Mouse (Mus musculus) MEL (cell line): ENCODE data around the gene Fam183b. TPM values are rescaled to one million over a fixed set of nuclear protein-coding genes. Genes with fewer than 3 reads are reported as not detected.
A peak's percentile ranks its signal among the peaks of the same experiment; 100 is the strongest.

ENCODE experiments used
- DNase-seq: peaks from one replicate; pipeline ENCODE4 v3.0.0; 2011; ENCODE audit warnings: low read depth, low spot score
- H3K27ac ChIP-seq: 2 replicates; pipeline ENCODE4 v1.5.1; 2012; ENCODE audit warnings: low read depth, mild to moderate bottlenecking, control low read depth, low read length, moderate library complexity; ENCODE audit not compliant: control insufficient read depth
- H3K27me3 ChIP-seq, 2 experiments: fragments of 150-350 bp in 1 of 2; sonication (generic) in 1 of 2; 2 replicates each; pipeline ENCODE4 v1.6.1; 2012; ENCODE audit warnings: low read length in 2 of 2, mild to moderate bottlenecking in 2 of 2, improper control_type of control experiment in 1 of 2, moderate library complexity in 1 of 2; ENCODE audit not compliant: insufficient read depth in 2 of 2, control insufficient read depth in 1 of 2
- H3K36me3 ChIP-seq, 2 experiments: 2 replicates each; pipeline ENCODE4 v1.6.1; 2012 to 2014; ENCODE audit warnings: low read length in 2 of 2, improper control_type of control experiment in 1 of 2, inconsistent platforms in 1 of 2, mild to moderate bottlenecking in 1 of 2; ENCODE audit not compliant: insufficient read depth in 2 of 2, control insufficient read depth in 1 of 2
- H3K4me1 ChIP-seq, 2 experiments: fragments of 150-350 bp in 1 of 2; sonication (generic) in 1 of 2; 2 replicates each; pipeline ENCODE4 v1.6.1; 2012; ENCODE audit warnings: low read length in 2 of 2, improper control_type of control experiment in 1 of 2, mild to moderate bottlenecking in 1 of 2; ENCODE audit not compliant: insufficient read depth in 2 of 2, control insufficient read depth in 1 of 2
- H3K4me3 ChIP-seq, 2 experiments: fragments of 150-350 bp in 1 of 2; sonication (generic) in 1 of 2; 2 replicates each; pipeline ENCODE4 v1.5.1; 2012; ENCODE audit warnings: low read depth in 2 of 2, low read length in 2 of 2, mild to moderate bottlenecking in 2 of 2, moderate library complexity in 2 of 2, control low read depth in 1 of 2, improper control_type of control experiment in 1 of 2; ENCODE audit not compliant: control insufficient read depth in 1 of 2, insufficient read depth in 1 of 2
- H3K79me2 ChIP-seq: 2 replicates; pipeline ENCODE4 v1.6.1; 2012; ENCODE audit warnings: mild to moderate bottlenecking, low read length, moderate library complexity; ENCODE audit not compliant: control insufficient read depth, poor library complexity, insufficient read depth
- H3K9ac ChIP-seq: 2 replicates; pipeline ENCODE4 v1.6.1; 2012; ENCODE audit warnings: low read depth, mild to moderate bottlenecking, control low read depth, low read length, moderate library complexity; ENCODE audit not compliant: control insufficient read depth, poor library complexity, severe bottlenecking
- H3K9me3 ChIP-seq: fragments of 150-350 bp; sonication (generic); replicated peaks from 2 replicates; pipeline ENCODE4 v1.6.1; 2012; ENCODE audit warnings: mild to moderate bottlenecking, low read length, improper control_type of control experiment, moderate library complexity; ENCODE audit not compliant: insufficient read depth
- CHD2 ChIP-seq: IDR thresholded peaks from 2 replicates; pipeline ENCODE4 v1.6.1; 2011; ENCODE audit warnings: low read length, improper control_type of control experiment
- CTCF ChIP-seq, 3 experiments: IDR thresholded peaks in 2 of 3; conservative IDR thresholded peaks in 1 of 3; 2 replicates each; pipeline ENCODE4 v1.5.1; 2011 to 2012; ENCODE audit warnings: low read length in 3 of 3, low read depth in 2 of 3, mild to moderate bottlenecking in 2 of 3, improper control_type of control experiment in 1 of 3, inconsistent platforms in 1 of 3, mixed read lengths in 1 of 3, moderate library complexity in 1 of 3; ENCODE audit not compliant: control insufficient read depth in 1 of 3, insufficient read depth in 1 of 3, poor library complexity in 1 of 3, severe bottlenecking in 1 of 3
- GABPA ChIP-seq: IDR thresholded peaks from 2 replicates; pipeline ENCODE4 v1.6.1; 2012; ENCODE audit warnings: low read depth, mild to moderate bottlenecking, inconsistent platforms, low read length, improper control_type of control experiment, moderate library complexity
- GATA1 ChIP-seq: IDR thresholded peaks from 2 replicates; pipeline ENCODE4 v1.6.1; 2011; ENCODE audit warnings: low read depth, low read length, improper control_type of control experiment
- JUND ChIP-seq: IDR thresholded peaks from 2 replicates; pipeline ENCODE4 v1.6.1; 2011; ENCODE audit warnings: low read depth, mild to moderate bottlenecking, improper control_type of control experiment, low read length
- MAFK ChIP-seq: IDR thresholded peaks from 2 replicates; pipeline ENCODE4 v1.6.1; 2011; ENCODE audit warnings: low read depth, mild to moderate bottlenecking, low read length, improper control_type of control experiment, borderline replicate concordance
- MAZ ChIP-seq: IDR thresholded peaks from 2 replicates; pipeline ENCODE4 v1.6.1; 2012; ENCODE audit warnings: low read depth, mild to moderate bottlenecking, inconsistent platforms, low read length, improper control_type of control experiment
- MEF2A ChIP-seq: IDR thresholded peaks from 2 replicates; pipeline ENCODE4 v1.6.1; 2014; ENCODE audit warnings: low read depth, mild to moderate bottlenecking, inconsistent platforms, low read length, improper control_type of control experiment; ENCODE audit not compliant: poor library complexity, insufficient replicate concordance, severe bottlenecking; ENCODE audit errors: extremely low read depth
- MXI1 ChIP-seq: IDR thresholded peaks from 2 replicates; pipeline ENCODE4 v1.6.1; 2011; ENCODE audit warnings: mild to moderate bottlenecking, low read depth, low read length, improper control_type of control experiment
- MYB ChIP-seq: IDR thresholded peaks from 2 replicates; pipeline ENCODE4 v1.6.1; 2011; ENCODE audit warnings: mild to moderate bottlenecking, low read depth, low read length, improper control_type of control experiment
- MYC ChIP-seq: IDR thresholded peaks from 2 replicates; pipeline ENCODE4 v1.6.1; 2011; ENCODE audit warnings: low read depth, mild to moderate bottlenecking, low read length, improper control_type of control experiment, moderate library complexity
- NRF1 ChIP-seq: IDR thresholded peaks from 2 replicates; pipeline ENCODE4 v1.6.1; 2014; ENCODE audit warnings: low read depth, mild to moderate bottlenecking, inconsistent platforms, low read length, improper control_type of control experiment, moderate library complexity; ENCODE audit not compliant: poor library complexity, insufficient read depth, severe bottlenecking
- POLR2A ChIP-seq, 2 experiments: IDR thresholded peaks; 2 replicates each; pipeline ENCODE4 v1.6.1; 2011 to 2012; ENCODE audit warnings: low read length in 2 of 2, mild to moderate bottlenecking in 2 of 2, control low read depth in 1 of 2, improper control_type of control experiment in 1 of 2, low read depth in 1 of 2, moderate library complexity in 1 of 2; ENCODE audit not compliant: control insufficient read depth in 1 of 2, insufficient read depth in 1 of 2, poor library complexity in 1 of 2
- RAD21 ChIP-seq: IDR thresholded peaks from 2 replicates; pipeline ENCODE4 v1.6.1; 2011; ENCODE audit warnings: mild to moderate bottlenecking, low read depth, low read length, improper control_type of control experiment
- SIN3A ChIP-seq: IDR thresholded peaks from 2 replicates; pipeline ENCODE4 v1.6.1; 2012; ENCODE audit warnings: low read length, improper control_type of control experiment, inconsistent platforms
- SMC3 ChIP-seq: IDR thresholded peaks from 2 replicates; pipeline ENCODE4 v1.6.1; 2011; ENCODE audit warnings: low read depth, low read length, improper control_type of control experiment
- TBP ChIP-seq: IDR thresholded peaks from 2 replicates; pipeline ENCODE4 v1.8.0; 2011; ENCODE audit warnings: low read depth, low read length, improper control_type of control experiment
- USF2 ChIP-seq, 2 experiments: IDR thresholded peaks; 2 replicates each; pipeline ENCODE4 v1.6.1; 2011 to 2012; ENCODE audit warnings: improper control_type of control experiment in 2 of 2, low read length in 2 of 2, borderline replicate concordance in 1 of 2, inconsistent platforms in 1 of 2, low read depth in 1 of 2, mild to moderate bottlenecking in 1 of 2; ENCODE audit not compliant: insufficient read depth in 1 of 2
- ZC3H11A ChIP-seq: IDR thresholded peaks from 2 replicates; pipeline ENCODE4 v1.6.1; 2012; ENCODE audit warnings: low read depth, mild to moderate bottlenecking, inconsistent platforms, low read length, improper control_type of control experiment
- ZMIZ1 ChIP-seq: IDR thresholded peaks from 2 replicates; pipeline ENCODE4 v1.6.1; 2012; ENCODE audit warnings: low read depth, mild to moderate bottlenecking, inconsistent platforms, low read length, improper control_type of control experiment, moderate library complexity
- polyA plus RNA-seq, 2 experiments: library from polyadenylated mRNA; stranded (reverse) in 1 of 2; unstranded in 1 of 2; fragments of >175 nt in 1 of 2; fragments of >200 nt in 1 of 2; gene quantifications; 2 replicates each; pipeline versions ENCODE4 v1.2.1 to v1.2.4; 2012; ENCODE audit warnings: low replicate concordance in 2 of 2, low read depth in 1 of 2; ENCODE audit not compliant: insufficient read length in 2 of 2, insufficient read depth in 1 of 2, missing spikeins in 1 of 2
- total RNA-seq: library from RNA; depleted of rRNA; stranded (reverse); fragments of 300-350 nt; gene quantifications from 2 replicates; pipeline ENCODE4 v1.2.3, GENCODE M21; 2012

Fam183b gene
- total and polyA plus RNA-seq, 3 experiments, result not detected

- Histone ChIP-seq H3K79me2 (no peaks in the 10 kb centered on the region), H3K4me3 (no peak overlapping the region), H3K27me3 (peaks cover 7 to 11% of the 10 kb centered on the region in 2 experiments), H3K27ac (no peak overlapping the region), H3K36me3 (no peaks in the 10 kb centered on the region), H3K9me3 (no peaks in the 10 kb centered on the region), H3K4me1 (no peaks in the 10 kb centered on the region), H3K9ac (no peak overlapping the region)
- peak; percentile 31 for DNase-seq
- TF ChIP-seq RAD21, result peak; percentile 31
- TF ChIP-seq CTCF (IDR thresholded peaks at IDR 0.05 in 2 of 3, conservative IDR thresholded peaks at IDR 0.05 in 1 of 3; ENCODE audit: control insufficient read depth in 1 of 3, insufficient read depth in 1 of 3, low read depth in 2 of 3, low read length in 3 of 3, poor library complexity in 1 of 3, severe bottlenecking in 1 of 3), result peak; percentile 49 to 61 (median 50)
- TF ChIP-seq SMC3, result peak; percentile 39
- no peak for TF ChIP-seq MEF2A
- TF ChIP-seq ZMIZ1, result no peak
- TF ChIP-seq MYB, result no peak
Observed at GRCm38 (mm10) chr11:58812001-58812400, 10.2 kb upstream of the Fam183b start.

DNA sequence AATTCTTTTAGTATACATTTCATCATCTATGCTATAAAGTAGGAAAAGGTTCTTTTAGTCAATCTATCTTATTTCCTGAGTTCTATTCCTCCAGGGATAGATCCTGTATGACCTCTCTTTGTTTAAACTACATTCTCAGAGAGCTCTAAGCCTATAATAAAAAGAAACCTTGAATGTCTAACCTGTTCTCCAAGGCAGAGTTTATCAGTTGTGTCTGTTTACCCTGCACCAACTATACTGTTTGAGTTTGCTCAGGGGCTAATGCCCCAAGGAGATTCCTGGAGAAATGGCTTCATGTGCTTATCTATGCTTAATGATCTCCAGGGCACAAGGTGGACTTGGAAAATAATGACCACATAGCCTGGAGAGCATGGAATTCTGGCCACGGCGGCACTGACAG, 2.6 kb upstream of the Fam183b start:
- no peak overlapping the region for H3K9ac ChIP-seq
- no peaks in the 10 kb centered on the region for H3K4me1 ChIP-seq
- H3K79me2 ChIP-seq, result no peaks in the 10 kb centered on the region
- H3K36me3 ChIP-seq, result no peaks in the 10 kb centered on the region
- no peak for TF ChIP-seq ZMIZ1
- TF ChIP-seq, all 39 proteins: peak for 0
- Histone ChIP-seq H3K9me3 (no peaks in the 10 kb centered on the region), H3K27me3 (peaks cover 0 to 10% of the 10 kb centered on the region in 2 experiments), H3K4me3 (no peak overlapping the region), H3K27ac (no peak overlapping the region)
- no peak for DNase-seq

DNA sequence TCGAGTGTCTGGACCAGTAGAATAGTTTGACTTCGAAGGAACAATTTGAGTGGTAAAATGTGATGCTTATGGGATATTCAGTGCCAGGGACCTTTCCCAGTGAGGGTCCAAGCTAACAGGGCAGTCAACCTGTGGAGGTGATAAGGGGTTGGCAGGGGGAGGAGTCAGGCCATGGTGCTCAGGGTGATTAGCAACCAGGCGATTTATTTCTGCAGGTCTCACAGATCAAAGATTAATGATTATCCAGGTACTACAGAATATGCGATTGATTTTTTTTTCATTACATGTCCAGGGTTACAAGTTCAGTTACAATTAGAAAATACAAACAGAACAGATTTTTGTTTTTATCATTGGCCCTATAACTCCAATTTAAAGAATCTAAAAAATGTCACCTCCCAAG, 2.1 kb upstream of the Fam183b start:
- Histone ChIP-seq H3K79me2 (no peaks in the 10 kb centered on the region), H3K36me3 (no peaks in the 10 kb centered on the region), H3K27me3 (peaks cover 1 to 9% of the 10 kb centered on the region in 2 experiments; a peak in 3 of 4 replicates), H3K4me1 (no peaks in the 10 kb centered on the region), H3K4me3 (no peak overlapping the region), H3K27ac (no peak overlapping the region), H3K9me3 (no peaks in the 10 kb centered on the region), H3K9ac (no peak overlapping the region)
- DNase-seq, result no peak
- no peak for TF ChIP-seq MYC
- no peak for TF ChIP-seq SMC3
- no peak for TF ChIP-seq MAZ
- no peak for TF ChIP-seq JUND
- TF ChIP-seq SIN3A, result no peak
- no peak for TF ChIP-seq GATA1
- no peak for TF ChIP-seq MXI1
- no peak for TF ChIP-seq GABPA
- no peak for TF ChIP-seq USF2 (IDR thresholded peaks at IDR 0.05; ENCODE audit: borderline replicate concordance in 1 of 2, insufficient read depth in 1 of 2, low read depth in 1 of 2, low read length in 2 of 2)
- TF ChIP-seq MAFK, result no peak
- no peak for TF ChIP-seq RAD21
- no peak for TF ChIP-seq POLR2A (IDR thresholded peaks at IDR 0.05; ENCODE audit: control insufficient read depth in 1 of 2, insufficient read depth in 1 of 2, low read depth in 1 of 2, low read length in 2 of 2, poor library complexity in 1 of 2)
- TF ChIP-seq ZC3H11A, result no peak
- TF ChIP-seq CHD2, result no peak
- TF ChIP-seq NRF1, result no peak
- no peak for TF ChIP-seq TBP
